Mouse (Mus musculus): ENCODE data around the gene Relb.
"Not testable (repeated sequence)": the region's sequence is repeated elsewhere in the genome, so short reads cannot be mapped to it uniquely, and the experiment has no call there.

Relb gene

GRCm38 (mm10) chr7:19632720-19633119 lies 3.5 kb upstream of the Relb start:
- DNase-seq (ENCODE audit: low read depth, low spot score), result no peak

- DNase-seq (ENCODE audit: low read depth, low spot score), result no peak
These were observed 3.0 kb upstream of the Relb start for GRCm38 (mm10) chr7:19632275-19632674.

- DNase-seq (ENCODE audit: low read depth, low spot score), result peak; percentile 80
These were observed 490 bp downstream of the Relb start for GRCm38 (mm10) chr7:19628536-19629360.

- DNase-seq (ENCODE audit: low read depth, low spot score), result no peak
These were observed 1.1 kb downstream of the Relb start for GRCm38 (mm10) chr7:19628192-19628535.

GRCm38 (mm10) chr7:19627721-19628120 lies 1.5 kb downstream of the Relb start:
- no peak for DNase-seq (ENCODE audit: low read depth, low spot score)

- DNase-seq (ENCODE audit: low read depth, low spot score), result no peak
These were observed 5.8 kb downstream of the Relb start for GRCm38 (mm10) chr7:19623433-19623832.

- DNase-seq (ENCODE audit: low read depth, low spot score), result no peak
These were observed 7.0 kb downstream of the Relb start for GRCm38 (mm10) chr7:19622241-19622640.

GRCm38 (mm10) chr7:19620811-19621210 lies 8.4 kb downstream of the Relb start:
- DNase-seq (ENCODE audit: low read depth, low spot score), result no peak

- peak; percentile 78 for DNase-seq (ENCODE audit: low read depth, low spot score)
These were observed 10.0 kb downstream of the Relb start for GRCm38 (mm10) chr7:19619004-19619801.

- no peak for DNase-seq (ENCODE audit: low read depth, low spot score)
These were observed 14.1 kb downstream of the Relb start for GRCm38 (mm10) chr7:19615036-19615577.

GRCm38 (mm10) chr7:19610969-19611368 lies 18.3 kb downstream of the Relb start:
- DNase-seq (ENCODE audit: low read depth, low spot score), result no peak

- no peak for DNase-seq (ENCODE audit: low read depth, low spot score)
These were observed 19.5 kb downstream of the Relb start for GRCm38 (mm10) chr7:19609641-19610332.

GRCm38 (mm10) chr7:19607291-19607690 lies 21.9 kb downstream of the Relb start:
- DNase-seq (ENCODE audit: low read depth, low spot score), result no peak

GRCm38 (mm10) chr7:19604606-19605214 lies 24.5 kb downstream of the Relb start:
- DNase-seq (ENCODE audit: low read depth, low spot score), result not testable (repeated sequence)

GRCm38 (mm10) chr7:19603849-19604605 lies 25.2 kb downstream of the Relb start, which contains the start of gene Clasrp:
Gene Clasrp, minus strand, starts transcription at chr7:19604486.
- peak; percentile 87 for DNase-seq (ENCODE audit: low read depth, low spot score)

- DNase-seq (ENCODE audit: low read depth, low spot score), result no peak
These were observed 26.2 kb downstream of the Relb start for GRCm38 (mm10) chr7:19603055-19603454.

GRCm38 (mm10) chr7:19600562-19600961 lies 28.7 kb downstream of the Relb start:
- DNase-seq (ENCODE audit: low read depth, low spot score), result no peak

GRCm38 (mm10) chr7:19593061-19593730 lies 36.0 kb downstream of the Relb start:
- no peak for DNase-seq (ENCODE audit: low read depth, low spot score)

GRCm38 (mm10) chr7:19589917-19590316 lies 39.3 kb downstream of the Relb start:
- DNase-seq (ENCODE audit: low read depth, low spot score), result peak; percentile 83

GRCm38 (mm10) chr7:19589207-19589606 lies 40.0 kb downstream of the Relb start:
- DNase-seq (ENCODE audit: low read depth, low spot score), result no peak
